Mouse (Mus musculus): ENCODE results near the gene Cdh1. TPM values are rescaled to one million over a fixed set of nuclear protein-coding genes. Genes with fewer than 3 reads are reported as not detected.
A peak's percentile ranks its signal among the peaks of the same experiment; 100 is the strongest.

Gene Cdh1
- total RNA-seq (2012; rRNA removed) = 254 and 424 TPM in 2 replicates

DNA sequence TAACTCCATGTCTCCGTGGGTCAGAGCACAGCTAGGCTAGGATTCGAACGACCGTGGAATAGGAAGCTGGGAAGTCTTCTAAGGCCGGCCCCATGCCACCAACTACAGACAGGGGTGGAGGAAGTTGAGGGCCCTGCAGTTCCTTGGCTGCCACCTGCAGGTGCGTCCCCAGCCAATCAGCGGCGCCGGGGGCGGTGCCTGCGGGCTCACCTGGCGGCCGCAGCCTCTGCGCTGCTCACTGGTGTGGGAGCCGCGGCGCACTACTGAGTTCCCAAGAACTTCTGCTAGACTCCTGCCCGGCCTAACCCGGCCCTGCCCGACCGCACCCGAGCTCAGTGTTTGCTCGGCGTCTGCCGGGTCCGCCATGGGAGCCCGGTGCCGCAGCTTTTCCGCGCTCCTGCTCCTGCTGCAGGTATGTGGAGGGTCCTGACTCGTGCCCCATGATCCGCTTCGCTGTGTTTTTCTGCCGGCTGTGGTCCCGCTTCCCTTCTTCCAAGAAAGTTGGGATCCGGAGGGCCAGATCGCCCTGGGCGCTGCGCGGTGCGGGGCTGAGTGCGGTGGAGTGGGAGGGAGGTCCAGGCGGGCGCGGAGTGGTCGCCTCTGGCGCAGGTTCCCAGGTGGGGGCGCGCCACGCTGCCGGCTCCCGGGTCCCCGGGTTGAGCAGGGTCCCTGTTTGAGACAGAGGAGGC, at the start of gene Cdh1:
Gene Cdh1 (plus strand): TSS at position 221 of the 689 bp plus-strand sequence.
- TF ChIP-seq ZC3H11A (IDR thresholded peaks at IDR 0.05; ENCODE audit: borderline replicate concordance, low read depth, low read length) (no peak), HCFC1 (IDR thresholded peaks at IDR 0.05; ENCODE audit: borderline replicate concordance, insufficient read depth, low read length) (0 out of 2 replicates have a peak, but pooled peaks have one; percentile 24), ZNF384 (IDR thresholded peaks at IDR 0.05; ENCODE audit: low read depth, low read length) (no peak)
- peak within 1 kb of the TSS; percentile 78 to 81 for H3K4me3 ChIP-seq (ENCODE audit: insufficient read depth in 1 of 2, low read depth in 1 of 2, low read length in 2 of 2, poor library complexity in 1 of 2, severe bottlenecking in 1 of 2)
- H3K4me1 ChIP-seq (ENCODE audit: control insufficient read depth in 2 of 2, insufficient read depth in 2 of 2, low read length in 2 of 2, poor library complexity in 1 of 2) = peaks cover 14 to 26% of the 10 kb centered on the region in 2 experiments
- in situ Hi-C loops (cut with MboI; ENCODE audit: low sequenced_read_pairs in 2 of 2, unreplicated experiment in 2 of 2) = no loop called here
- H3K9ac ChIP-seq (ENCODE audit: insufficient read depth, low read depth, low read length, poor library complexity, severe bottlenecking) = peak within 1 kb of the TSS; percentile 80
- H3K27ac ChIP-seq (ENCODE audit: insufficient read depth, low read depth, low read length, poor library complexity, severe bottlenecking) = peak within 1 kb of the TSS; percentile 86
- DNase-seq (ENCODE audit: low read depth, low spot score) = no peak
- H3K9me3 ChIP-seq (ENCODE audit: control insufficient read depth, insufficient read depth, low read depth, low read length) = no peaks in the 10 kb centered on the region
- peaks cover 14% of the 10 kb centered on the region; the same call in 1 of the 2 replicates for H3K36me3 ChIP-seq (ENCODE audit: control insufficient read depth, insufficient read depth, low read length, poor library complexity, severe bottlenecking)

GRCm38 (mm10) chr8:106554011-106554410, 49.1 kb upstream of the Cdh1 start:
- TF ChIP-seq MAFK (IDR thresholded peaks at IDR 0.05; ENCODE audit: insufficient read depth, low read depth, low read length) (no peak), ZC3H11A (IDR thresholded peaks at IDR 0.05; ENCODE audit: borderline replicate concordance, low read depth, low read length) (peak; percentile 70; the same call in 1 of the 2 replicates)
- no peak for DNase-seq (ENCODE audit: low read depth, low spot score)
- peaks cover 4 to 8% of the 10 kb centered on the region in 2 experiments for H3K4me1 ChIP-seq (ENCODE audit: control insufficient read depth in 2 of 2, insufficient read depth in 2 of 2, low read length in 2 of 2, poor library complexity in 1 of 2)
- H3K9me3 ChIP-seq (ENCODE audit: control insufficient read depth, insufficient read depth, low read depth, low read length) = no peaks in the 10 kb centered on the region
- no peak overlapping the region for H3K9ac ChIP-seq (ENCODE audit: insufficient read depth, low read depth, low read length, poor library complexity, severe bottlenecking)
- in situ Hi-C loops (cut with MboI; ENCODE audit: low sequenced_read_pairs in 2 of 2, unreplicated experiment in 2 of 2) = no loop called here
- peaks cover 12% of the 10 kb centered on the region; the same call in 1 of the 2 replicates for H3K36me3 ChIP-seq (ENCODE audit: control insufficient read depth, insufficient read depth, low read length, poor library complexity, severe bottlenecking)
- no peak overlapping the region for H3K4me3 ChIP-seq (ENCODE audit: insufficient read depth in 1 of 2, low read depth in 1 of 2, low read length in 2 of 2, poor library complexity in 1 of 2, severe bottlenecking in 1 of 2)
- H3K27ac ChIP-seq (ENCODE audit: insufficient read depth, low read depth, low read length, poor library complexity, severe bottlenecking) = no peak overlapping the region

DNA sequence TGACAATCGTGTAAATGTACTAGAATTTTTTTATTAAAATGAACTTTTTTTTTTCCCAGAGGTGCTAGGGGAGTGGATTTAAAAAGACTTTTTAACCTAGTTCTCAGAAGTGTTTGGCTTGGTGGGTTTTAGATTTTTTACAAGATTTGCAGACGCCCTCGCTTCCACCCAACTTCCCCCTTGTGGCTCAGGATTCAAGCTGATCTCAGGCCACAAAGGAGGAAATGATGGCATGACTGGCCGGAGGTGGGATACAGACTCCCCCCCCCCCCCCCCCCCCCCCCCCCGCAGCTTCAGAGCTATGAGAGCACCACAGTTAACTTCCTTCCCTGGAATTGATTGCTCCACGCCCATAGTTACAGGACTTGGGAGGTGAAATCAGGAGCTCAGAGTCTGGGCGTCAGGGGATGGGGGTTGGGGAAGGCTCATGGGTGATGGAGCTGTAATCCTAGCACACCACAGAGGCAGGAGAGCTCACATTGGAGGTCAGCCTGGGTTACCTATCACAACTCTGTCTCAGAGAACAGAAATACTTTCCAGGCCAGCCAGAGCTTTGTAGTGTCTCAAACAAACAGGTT, 47.0 kb upstream of the Cdh1 start:
- DNase-seq (ENCODE audit: low read depth, low spot score) = no peak
- in situ Hi-C loops (cut with MboI; ENCODE audit: low sequenced_read_pairs in 2 of 2, unreplicated experiment in 2 of 2) = no loop called here

GRCm38 (mm10) chr8:106559844-106560243, 43.3 kb upstream of the Cdh1 start:
- in situ Hi-C loops (cut with MboI; ENCODE audit: low sequenced_read_pairs in 2 of 2, unreplicated experiment in 2 of 2) = no loop called here
- no peak overlapping the region for H3K27ac ChIP-seq (ENCODE audit: insufficient read depth, low read depth, low read length, poor library complexity, severe bottlenecking)

More for the DNA sequence above, 47.0 kb upstream of the Cdh1 start:
- Histone ChIP-seq H3K4me3 (ENCODE audit: insufficient read depth in 1 of 2, low read depth in 1 of 2, low read length in 2 of 2, poor library complexity in 1 of 2, severe bottlenecking in 1 of 2) (no peak overlapping the region), H3K36me3 (ENCODE audit: control insufficient read depth, insufficient read depth, low read length, poor library complexity, severe bottlenecking) (peaks cover 7% of the 10 kb centered on the region; the same call in 1 of the 2 replicates), H3K9ac (ENCODE audit: insufficient read depth, low read depth, low read length, poor library complexity, severe bottlenecking) (no peak overlapping the region; the same call in 1 of the 2 replicates), H3K27ac (ENCODE audit: insufficient read depth, low read depth, low read length, poor library complexity, severe bottlenecking) (0 out of 2 replicates have a peak overlapping the region, but pooled peaks have one; percentile 28), H3K9me3 (ENCODE audit: control insufficient read depth, insufficient read depth, low read depth, low read length) (no peaks in the 10 kb centered on the region), H3K4me1 (ENCODE audit: control insufficient read depth in 2 of 2, insufficient read depth in 2 of 2, low read length in 2 of 2, poor library complexity in 1 of 2) (peaks cover 8 to 13% of the 10 kb centered on the region in 2 experiments)
- TF ChIP-seq MAFK (IDR thresholded peaks at IDR 0.05; ENCODE audit: insufficient read depth, low read depth, low read length) (no peak), HCFC1 (IDR thresholded peaks at IDR 0.05; ENCODE audit: borderline replicate concordance, insufficient read depth, low read length) (no peak), ZC3H11A (IDR thresholded peaks at IDR 0.05; ENCODE audit: borderline replicate concordance, low read depth, low read length) (no peak), CHD2 (IDR thresholded peaks at IDR 0.05; ENCODE audit: low read depth, low read length) (no peak), ZNF384 (IDR thresholded peaks at IDR 0.05; ENCODE audit: low read depth, low read length) (no peak)

More at GRCm38 (mm10) chr8:106559844-106560243, 43.3 kb upstream of the Cdh1 start:
- DNase-seq (ENCODE audit: low read depth, low spot score) = no peak
- H3K4me3 ChIP-seq (ENCODE audit: insufficient read depth in 1 of 2, low read depth in 1 of 2, low read length in 2 of 2, poor library complexity in 1 of 2, severe bottlenecking in 1 of 2) = no peak overlapping the region
- no peak for TF ChIP-seq HCFC1 (IDR thresholded peaks at IDR 0.05; ENCODE audit: borderline replicate concordance, insufficient read depth, low read length)
- no peak for TF ChIP-seq ZNF384 (IDR thresholded peaks at IDR 0.05; ENCODE audit: low read depth, low read length)
- no peak for TF ChIP-seq CHD2 (IDR thresholded peaks at IDR 0.05; ENCODE audit: low read depth, low read length)
- no peak for TF ChIP-seq MAFK (IDR thresholded peaks at IDR 0.05; ENCODE audit: insufficient read depth, low read depth, low read length)
- TF ChIP-seq ZC3H11A (IDR thresholded peaks at IDR 0.05; ENCODE audit: borderline replicate concordance, low read depth, low read length) = no peak
- peaks cover 8 to 21% of the 10 kb centered on the region in 2 experiments for H3K4me1 ChIP-seq (ENCODE audit: control insufficient read depth in 2 of 2, insufficient read depth in 2 of 2, low read length in 2 of 2, poor library complexity in 1 of 2)
- no peak overlapping the region for H3K9ac ChIP-seq (ENCODE audit: insufficient read depth, low read depth, low read length, poor library complexity, severe bottlenecking)
- H3K9me3 ChIP-seq (ENCODE audit: control insufficient read depth, insufficient read depth, low read depth, low read length) = no peaks in the 10 kb centered on the region
- no peaks in the 10 kb centered on the region for H3K36me3 ChIP-seq (ENCODE audit: control insufficient read depth, insufficient read depth, low read length, poor library complexity, severe bottlenecking)
